Mouse (Mus musculus) liver, embryonic 14.5 days (tissue): ENCODE measurements around the gene Ccdc15. TPM values are rescaled to one million over a fixed set of nuclear protein-coding genes. Genes with fewer than 3 reads are reported as not detected.

Experiments used
- ATAC-seq: fragments of 200-750 bp; cut with Nextera tagmentation; 2 replicates; pipeline ENCODE4 v1.8.0; 2017; ENCODE audit warnings: moderate number of reproducible peaks, mild to moderate bottlenecking, moderate library complexity; ENCODE audit not compliant: insufficient read depth
- DNase-seq, 3 experiments: peaks; one replicate each; pipeline ENCODE4 v3.0.0-alpha.2; 2012 to 2013; ENCODE audit warnings: low read depth in 3 of 3, low spot score in 3 of 3
- H3K27ac ChIP-seq: fragments of 300-500 bp; sonication (generic); 2 replicates; pipeline ENCODE4 v1.5.1; 2014; ENCODE audit warnings: moderate library complexity, mild to moderate bottlenecking, control low read depth, inconsistent platforms
- H3K27me3 ChIP-seq: fragments of 300-500 bp; sonication (generic); 2 replicates; pipeline ENCODE4 v1.6.1; 2014; ENCODE audit warnings: mild to moderate bottlenecking, low read length, moderate library complexity; ENCODE audit not compliant: control insufficient read depth, insufficient read depth
- H3K36me3 ChIP-seq: fragments of 300-500 bp; sonication (generic); replicated peaks from 2 replicates; pipeline ENCODE4 v1.6.1; 2014; ENCODE audit warnings: low read depth; ENCODE audit not compliant: control insufficient read depth, insufficient read depth
- H3K4me1 ChIP-seq, 2 experiments: fragments of 200-500 bp in 1 of 2; fragments of 300-500 bp in 1 of 2; sonication (generic) in 1 of 2; replicated peaks; 2 replicates each; pipeline ENCODE4 v1.6.1; 2012 to 2014; ENCODE audit warnings: antibody characterized with exemption in 1 of 2, inconsistent platforms in 1 of 2, low read length in 1 of 2; ENCODE audit not compliant: control insufficient read depth in 2 of 2, insufficient read depth in 2 of 2
- H3K4me2 ChIP-seq: fragments of 300-500 bp; sonication (generic); 2 replicates; pipeline ENCODE4 v1.6.1; 2014; ENCODE audit warnings: low read depth, mild to moderate bottlenecking, control low read depth, moderate library complexity
- H3K4me3 ChIP-seq, 2 experiments: fragments of 200-500 bp in 1 of 2; fragments of 300-500 bp in 1 of 2; sonication (generic) in 1 of 2; 2 replicates each; pipeline ENCODE4 v1.5.1; 2012 to 2014; ENCODE audit warnings: low read depth in 2 of 2, low read length in 2 of 2, mild to moderate bottlenecking in 2 of 2, control low read depth in 1 of 2, inconsistent platforms in 1 of 2, moderate library complexity in 1 of 2; ENCODE audit not compliant: insufficient read depth in 1 of 2
- H3K9ac ChIP-seq: fragments of 300-500 bp; sonication (generic); replicated peaks from 2 replicates; pipeline ENCODE4 v1.6.1; 2014; ENCODE audit warnings: mild to moderate bottlenecking, control low read depth, moderate library complexity
- H3K9me3 ChIP-seq: fragments of 300-500 bp; sonication (generic); 2 replicates; pipeline ENCODE4 v1.6.1; 2016; ENCODE audit warnings: low read length, mixed read lengths; ENCODE audit not compliant: control insufficient read depth
- CTCF ChIP-seq: IDR thresholded peaks from 2 replicates; pipeline ENCODE4 v1.5.1; 2016; ENCODE audit warnings: antibody characterized with exemption, low read depth, control low read depth
- EP300 ChIP-seq: IDR thresholded peaks from 2 replicates; pipeline ENCODE4 v1.6.1; 2016; ENCODE audit warnings: antibody characterized with exemption, low read depth
- WGBS: fragments of 180-500 bp; shearing (Covaris S2); extraction: QIAGEN DNeasy Blood & Tissue Kit; methylation state at CpG from one replicate; pipeline ENCODE4 v1.1.7; 2014; ENCODE audit not compliant: insufficient replicate concordance; 5-methylcytosine and 5-hydroxymethylcytosine counted together
- polyA plus RNA-seq, 2 experiments: library from polyadenylated mRNA; depleted of rRNA in 1 of 2; stranded (reverse) in 1 of 2; unstranded in 1 of 2; fragments of >200 nt; fragmentation: Nextera tagmentation in 1 of 2; extraction: Ambion mirVana in 1 of 2; gene quantifications; 2 replicates each; pipeline versions ENCODE4 v1.2.1 to v1.2.3; 2012 to 2014

The Ccdc15 gene
- polyA plus RNA-seq, 2 experiments: 1.5 to 3.0 TPM

DNA sequence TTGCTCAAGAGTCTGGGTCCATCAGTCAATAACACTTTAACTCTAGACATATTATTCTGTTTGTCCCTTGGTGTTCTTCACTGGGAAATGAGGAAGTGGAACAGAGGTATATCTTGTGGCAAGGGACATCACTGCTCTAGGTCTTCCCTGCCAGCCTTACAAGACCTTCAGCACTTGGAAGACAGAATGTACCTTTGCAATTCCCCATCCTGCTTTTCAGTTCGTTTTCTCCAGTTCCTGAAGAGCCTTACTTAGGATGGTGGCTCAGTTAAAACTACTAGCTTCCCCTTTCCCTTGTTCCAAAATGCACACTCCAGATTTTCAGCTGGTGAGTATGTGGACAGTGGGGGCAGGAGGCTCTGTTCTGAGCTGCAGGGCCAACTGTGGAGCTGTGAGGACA is 14.6 kb upstream of the Ccdc15 start:
- H3K36me3 ChIP-seq: no peaks in the 10 kb centered on the region
- TF ChIP-seq EP300: no peak
- no peak for TF ChIP-seq CTCF
- no peak overlapping the region for H3K27ac ChIP-seq
- no peak overlapping the region for H3K4me3 ChIP-seq
- H3K4me2 ChIP-seq: no peak overlapping the region
- DNase-seq (no peak), ATAC-seq (no peak)
- no peaks in the 10 kb centered on the region for H3K27me3 ChIP-seq
- no peak overlapping the region for H3K9ac ChIP-seq
- 21% methylated on average over 1 of the region's 1 CpGs for WGBS
- H3K9me3 ChIP-seq: no peaks in the 10 kb centered on the region
- H3K4me1 ChIP-seq: 0 out of 4 replicates have a peak, but pooled peaks cover 0 to 1% of the 10 kb centered on the region in 2 experiments

GRCm38 (mm10) chr9:37362084-37362483 is 13.9 kb upstream of the Ccdc15 start:
- no peak for ATAC-seq
- H3K4me3 ChIP-seq: no peak overlapping the region
- no peak for TF ChIP-seq EP300
- TF ChIP-seq CTCF: no peak

DNA sequence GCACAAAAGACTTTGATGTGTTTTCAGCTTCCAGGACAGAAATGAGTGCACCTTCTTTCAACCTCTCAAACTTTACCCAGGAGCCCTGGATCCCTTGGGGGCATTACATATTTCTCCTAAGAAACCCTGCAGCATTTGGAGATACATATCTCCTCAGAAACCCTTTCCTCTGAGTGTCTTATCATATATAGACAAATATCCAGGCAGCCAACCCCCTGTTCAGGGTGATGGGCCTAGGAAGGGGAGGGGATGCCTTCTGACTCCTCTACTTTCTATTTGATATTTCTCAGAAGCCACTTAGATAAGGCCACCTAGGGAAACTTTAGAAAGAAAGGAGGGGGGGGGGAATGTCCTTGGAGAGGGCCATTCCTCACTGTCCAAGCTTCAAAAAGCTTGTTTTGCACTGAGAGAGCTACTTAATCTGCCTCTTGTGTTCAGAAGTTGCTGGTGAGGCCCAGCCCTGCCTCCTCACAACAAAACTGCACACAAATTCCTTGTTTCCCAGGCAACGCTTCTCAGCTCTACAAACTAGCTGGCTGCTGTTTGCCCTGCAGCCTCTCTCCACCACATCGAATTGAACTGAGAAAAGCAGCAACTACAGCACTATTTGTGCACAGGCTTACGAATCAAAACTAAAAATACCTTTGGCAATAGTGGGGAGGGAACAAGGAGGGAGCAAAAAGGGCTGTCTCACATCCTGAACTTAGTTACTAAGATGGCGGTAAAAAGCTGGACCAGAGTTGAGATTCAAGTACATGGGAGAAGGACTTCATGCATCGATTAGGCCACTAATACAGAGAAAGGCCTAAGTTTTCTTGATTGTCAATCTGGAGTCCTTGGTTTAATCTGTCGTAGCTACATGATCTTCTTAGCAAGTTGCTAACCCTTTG is 11.3 kb upstream of the Ccdc15 start:
- H3K9me3 ChIP-seq: no peaks in the 10 kb centered on the region
- H3K27me3 ChIP-seq: no peaks in the 10 kb centered on the region
- no peaks in the 10 kb centered on the region for H3K4me1 ChIP-seq
- H3K4me2 ChIP-seq: no peak overlapping the region
- H3K36me3 ChIP-seq: no peaks in the 10 kb centered on the region
- no peak overlapping the region for H3K9ac ChIP-seq
- no peak for DNase-seq
- 56% methylated on average over 6 of the region's 6 CpGs for WGBS
- no peak overlapping the region for H3K27ac ChIP-seq
- no peak overlapping the region for H3K4me3 ChIP-seq
- ATAC-seq: no peak
- no peak for TF ChIP-seq EP300

More at GRCm38 (mm10) chr9:37362084-37362483, 13.9 kb upstream of the Ccdc15 start:
- Histone ChIP-seq H3K9me3 (no peaks in the 10 kb centered on the region), H3K27me3 (no peaks in the 10 kb centered on the region), H3K27ac (no peak overlapping the region), H3K4me1 (0 out of 4 replicates have a peak, but pooled peaks cover 0 to 1% of the 10 kb centered on the region in 2 experiments), H3K4me2 (no peak overlapping the region), H3K9ac (no peak overlapping the region), H3K36me3 (no peaks in the 10 kb centered on the region)
- DNase-seq: no peak

GRCm38 (mm10) chr9:37358713-37359330 is 10.6 kb upstream of the Ccdc15 start:
- Histone ChIP-seq H3K36me3 (no peaks in the 10 kb centered on the region), H3K9me3 (no peaks in the 10 kb centered on the region), H3K9ac (no peak overlapping the region), H3K4me1 (no peaks in the 10 kb centered on the region), H3K4me2 (no peak overlapping the region), H3K27ac (no peak overlapping the region), H3K27me3 (no peaks in the 10 kb centered on the region), H3K4me3 (no peak overlapping the region)
- ATAC-seq (no peak), DNase-seq (no peak)
- TF ChIP-seq CTCF: no peak
- WGBS: 64% methylated on average over 7 of the region's 7 CpGs

- no peak for ATAC-seq
- WGBS: 40% methylated on average over 1 of the region's 1 CpGs
- TF ChIP-seq CTCF (no peak), EP300 (no peak)
Measured at GRCm38 (mm10) chr9:37354485-37354884, 6.3 kb upstream of the Ccdc15 start.

More at GRCm38 (mm10) chr9:37354485-37354884, 6.3 kb upstream of the Ccdc15 start:
- Histone ChIP-seq H3K36me3 (no peaks in the 10 kb centered on the region), H3K27ac (no peak overlapping the region), H3K4me3 (no peak overlapping the region), H3K9me3 (no peaks in the 10 kb centered on the region), H3K9ac (no peak overlapping the region), H3K27me3 (no peaks in the 10 kb centered on the region), H3K4me2 (no peak overlapping the region), H3K4me1 (0 out of 4 replicates have a peak, but pooled peaks cover 0 to 2% of the 10 kb centered on the region in 2 experiments)
- no peak for DNase-seq
